Mouse (Mus musculus): ENCODE results near the gene Prkcq. TPM values are rescaled to one million over a fixed set of nuclear protein-coding genes. Genes with fewer than 3 reads are reported as not detected.

Prkcq gene
- polyA plus RNA-seq, 1 experiment = 5.1 TPM

DNA sequence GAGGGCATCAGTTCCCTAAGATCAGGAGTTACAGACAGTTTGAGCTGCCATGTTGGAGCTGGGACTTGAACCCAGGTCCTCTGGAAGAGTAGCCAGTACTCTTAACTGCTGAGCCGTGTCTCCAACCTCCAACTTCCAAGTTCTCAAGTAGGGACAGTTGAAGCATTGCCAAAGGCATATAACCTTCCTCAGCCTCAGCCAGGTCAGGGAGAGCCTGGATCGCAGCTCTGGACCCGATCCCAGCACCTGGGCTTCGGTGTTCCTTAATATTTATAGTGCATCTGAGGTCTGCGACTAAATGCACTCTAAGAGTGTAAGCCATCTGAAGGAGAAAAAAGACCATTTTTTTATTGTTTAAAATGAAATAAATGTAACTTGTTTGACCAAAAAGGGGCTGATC is 12.1 kb downstream of the Prkcq start:
- TF ChIP-seq POLR2A (IDR thresholded peaks at IDR 0.05; ENCODE audit: low read depth, low read length) (no peak), CTCF (conservative IDR thresholded peaks at IDR 0.05; ENCODE audit: insufficient read depth, insufficient read length, low read depth, low read length) (no peak)
- Histone ChIP-seq H3K36me3 (ENCODE audit: control insufficient read depth, insufficient read depth, low read length) (no peaks in the 10 kb centered on the region), H3K27ac (ENCODE audit: insufficient read depth, low read depth, low read length) (no peak overlapping the region), H3K4me3 (ENCODE audit: insufficient read depth, low read depth, low read length) (no peak overlapping the region), H3K4me1 (ENCODE audit: control insufficient read depth, insufficient read depth, low read length) (no peaks in the 10 kb centered on the region), H3K27me3 (replicated peaks; ENCODE audit: control insufficient read depth, insufficient read depth, low read length) (no peaks in the 10 kb centered on the region)
- no peak for DNase-seq
- 64% methylated on average over 5 of the region's 5 CpGs for WGBS

DNA sequence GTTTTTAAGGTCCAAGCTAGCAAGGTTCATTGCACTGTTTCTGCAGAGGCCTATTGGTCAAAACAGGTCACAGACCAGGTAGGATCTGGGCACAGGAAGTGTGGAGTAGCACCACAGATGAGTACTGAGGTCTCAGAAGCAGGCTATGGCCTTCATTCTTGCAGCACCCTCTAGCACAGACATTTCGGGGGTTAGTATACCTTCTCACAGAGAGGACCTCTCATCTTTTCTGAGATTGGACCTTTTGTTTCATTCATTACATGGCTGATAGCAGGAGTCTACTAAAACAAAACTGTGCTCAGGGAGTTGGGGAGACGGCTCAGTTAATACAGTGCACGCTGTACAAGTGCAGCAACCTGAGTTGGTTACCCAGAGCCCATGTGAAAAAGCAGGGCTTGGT is 14.7 kb downstream of the Prkcq start:
- Histone ChIP-seq H3K27me3 (replicated peaks; ENCODE audit: control insufficient read depth, insufficient read depth, low read length) (no peaks in the 10 kb centered on the region), H3K27ac (ENCODE audit: insufficient read depth, low read depth, low read length) (no peak overlapping the region), H3K4me1 (ENCODE audit: control insufficient read depth, insufficient read depth, low read length) (no peaks in the 10 kb centered on the region), H3K4me3 (ENCODE audit: insufficient read depth, low read depth, low read length) (no peak overlapping the region), H3K36me3 (ENCODE audit: control insufficient read depth, insufficient read depth, low read length) (no peaks in the 10 kb centered on the region)
- TF ChIP-seq CTCF (conservative IDR thresholded peaks at IDR 0.05; ENCODE audit: insufficient read depth, insufficient read length, low read depth, low read length) (no peak), POLR2A (IDR thresholded peaks at IDR 0.05; ENCODE audit: low read depth, low read length) (no peak)
- 94% methylated on average over 3 of the region's 3 CpGs for WGBS
- DNase-seq = no peak

DNA sequence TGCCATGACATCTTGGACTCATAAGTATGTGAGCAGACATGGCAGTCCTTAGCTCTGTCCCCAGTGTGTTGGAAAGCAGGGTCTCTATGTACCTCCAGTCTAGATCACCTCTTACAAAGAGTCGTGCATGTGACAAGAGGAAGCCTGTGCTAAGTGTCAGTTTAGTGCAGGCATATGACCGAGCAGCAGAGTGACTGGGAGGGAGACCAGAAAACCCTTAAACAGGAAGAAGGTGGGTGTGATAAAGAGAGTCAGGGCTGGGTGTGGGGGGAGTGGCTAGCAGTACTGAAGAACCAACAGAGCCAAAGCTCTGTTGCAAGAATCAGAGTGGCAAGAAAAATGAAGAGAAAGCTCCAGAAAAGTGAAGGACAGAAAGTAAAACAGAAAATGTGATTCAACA is 15.3 kb downstream of the Prkcq start:
- Histone ChIP-seq H3K4me1 (ENCODE audit: control insufficient read depth, insufficient read depth, low read length) (no peaks in the 10 kb centered on the region; the same call in 1 of the 2 replicates), H3K27ac (ENCODE audit: insufficient read depth, low read depth, low read length) (no peak overlapping the region), H3K36me3 (ENCODE audit: control insufficient read depth, insufficient read depth, low read length) (no peaks in the 10 kb centered on the region), H3K4me3 (ENCODE audit: insufficient read depth, low read depth, low read length) (no peak overlapping the region), H3K27me3 (replicated peaks; ENCODE audit: control insufficient read depth, insufficient read depth, low read length) (no peaks in the 10 kb centered on the region)
- DNase-seq = no peak
- TF ChIP-seq CTCF (conservative IDR thresholded peaks at IDR 0.05; ENCODE audit: insufficient read depth, insufficient read length, low read depth, low read length) = no peak
- no peak for TF ChIP-seq POLR2A (IDR thresholded peaks at IDR 0.05; ENCODE audit: low read depth, low read length)
- 64% methylated on average over 2 of the region's 2 CpGs for WGBS

- no peak overlapping the region for H3K27ac ChIP-seq (ENCODE audit: insufficient read depth, low read depth, low read length)
- no peak for DNase-seq
- WGBS = 63% methylated on average over 1 of the region's 1 CpGs
- no peak for TF ChIP-seq POLR2A (IDR thresholded peaks at IDR 0.05; ENCODE audit: low read depth, low read length)
- no peak for TF ChIP-seq CTCF (conservative IDR thresholded peaks at IDR 0.05; ENCODE audit: insufficient read depth, insufficient read length, low read depth, low read length)
- H3K4me3 ChIP-seq (ENCODE audit: insufficient read depth, low read depth, low read length) = no peak overlapping the region
- no peaks in the 10 kb centered on the region; the same call in 1 of the 2 replicates for H3K4me1 ChIP-seq (ENCODE audit: control insufficient read depth, insufficient read depth, low read length)
- H3K27me3 ChIP-seq (replicated peaks; ENCODE audit: control insufficient read depth, insufficient read depth, low read length) = no peaks in the 10 kb centered on the region
- no peaks in the 10 kb centered on the region for H3K36me3 ChIP-seq (ENCODE audit: control insufficient read depth, insufficient read depth, low read length)
Observed at GRCm38 (mm10) chr2:11188279-11188678, 16.4 kb downstream of the Prkcq start.

DNA sequence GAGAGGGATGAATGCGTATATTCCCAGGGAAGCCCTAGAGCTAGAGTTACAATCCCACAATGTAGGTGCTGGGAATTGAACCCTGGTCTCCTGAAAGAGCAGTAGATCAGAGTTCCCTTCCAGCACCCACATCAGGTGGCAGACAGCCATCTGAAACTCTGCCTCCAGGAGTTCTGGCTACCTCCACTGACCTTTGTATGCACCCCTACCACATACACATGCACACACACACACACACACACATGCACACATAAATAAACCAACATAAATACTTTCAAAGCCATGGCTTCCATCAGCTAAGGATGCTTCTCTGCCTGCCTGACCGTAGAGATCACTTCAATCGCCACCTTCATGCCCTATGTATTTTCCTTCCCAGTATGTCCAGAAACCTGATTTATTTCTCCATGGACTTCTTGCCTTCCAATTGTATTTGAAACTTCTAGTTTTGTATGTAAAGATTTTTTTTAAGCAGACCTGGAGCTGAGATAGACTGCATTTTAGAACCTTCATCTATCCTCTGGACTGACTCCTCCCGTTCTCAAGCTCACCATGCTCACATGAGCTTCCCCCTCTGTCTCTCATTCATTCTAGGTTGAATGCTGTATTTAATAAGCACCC is 17.4 kb downstream of the Prkcq start:
- H3K4me3 ChIP-seq (ENCODE audit: insufficient read depth, low read depth, low read length) = no peak overlapping the region
- no peaks in the 10 kb centered on the region for H3K27me3 ChIP-seq (replicated peaks; ENCODE audit: control insufficient read depth, insufficient read depth, low read length)
- TF ChIP-seq CTCF (conservative IDR thresholded peaks at IDR 0.05; ENCODE audit: insufficient read depth, insufficient read length, low read depth, low read length) = no peak
- no peak for TF ChIP-seq POLR2A (IDR thresholded peaks at IDR 0.05; ENCODE audit: low read depth, low read length)
- H3K27ac ChIP-seq (ENCODE audit: insufficient read depth, low read depth, low read length) = no peak overlapping the region
- 86% methylated on average over 4 of the region's 4 CpGs for WGBS
- H3K4me1 ChIP-seq (ENCODE audit: control insufficient read depth, insufficient read depth, low read length) = no peaks in the 10 kb centered on the region; the same call in 1 of the 2 replicates
- no peak for DNase-seq
- H3K36me3 ChIP-seq (ENCODE audit: control insufficient read depth, insufficient read depth, low read length) = no peaks in the 10 kb centered on the region

GRCm38 (mm10) chr2:11192281-11193098 is 20.6 kb downstream of the Prkcq start:
- peak overlapping the region; percentile 31 for H3K4me3 ChIP-seq (ENCODE audit: insufficient read depth, low read depth, low read length)
- WGBS = 25% methylated on average over 12 of the region's 12 CpGs
- no peaks in the 10 kb centered on the region for H3K36me3 ChIP-seq (ENCODE audit: control insufficient read depth, insufficient read depth, low read length)
- no peak for TF ChIP-seq CTCF (conservative IDR thresholded peaks at IDR 0.05; ENCODE audit: insufficient read depth, insufficient read length, low read depth, low read length)
- TF ChIP-seq POLR2A (IDR thresholded peaks at IDR 0.05; ENCODE audit: low read depth, low read length) = no peak
- H3K27me3 ChIP-seq (replicated peaks; ENCODE audit: control insufficient read depth, insufficient read depth, low read length) = no peaks in the 10 kb centered on the region
- H3K27ac ChIP-seq (ENCODE audit: insufficient read depth, low read depth, low read length) = peak overlapping the region; percentile 94
- DNase-seq = peak; percentile 66
- no peaks in the 10 kb centered on the region; the same call in 1 of the 2 replicates for H3K4me1 ChIP-seq (ENCODE audit: control insufficient read depth, insufficient read depth, low read length)

DNA sequence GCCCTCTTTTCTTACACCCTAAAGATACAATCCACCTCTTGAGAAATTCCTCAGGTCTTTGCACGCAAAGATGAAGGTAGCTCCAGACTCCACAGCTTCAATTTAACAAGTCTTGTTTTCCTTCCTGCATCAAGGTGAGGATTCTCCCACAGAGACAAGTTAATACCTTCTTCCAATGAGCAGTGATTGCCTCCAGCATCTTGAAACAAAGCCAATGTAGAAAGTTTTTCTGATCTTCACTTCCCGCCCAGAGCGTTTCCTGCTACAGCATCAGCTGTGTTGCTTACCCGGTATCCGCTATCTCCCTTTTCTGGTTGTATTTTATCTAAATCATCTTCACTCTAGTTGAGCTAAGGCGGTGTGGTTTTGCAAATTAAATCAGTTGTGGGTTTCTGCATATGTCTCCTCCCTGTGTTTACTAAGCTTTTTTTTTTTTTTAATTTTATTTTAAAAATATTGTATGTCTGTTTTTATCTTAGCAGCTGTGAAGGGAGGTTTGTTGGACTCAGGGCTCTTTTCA is 21.3 kb downstream of the Prkcq start:
- no peaks in the 10 kb centered on the region for H3K27me3 ChIP-seq (replicated peaks; ENCODE audit: control insufficient read depth, insufficient read depth, low read length)
- peak; percentile 29 for DNase-seq
- H3K27ac ChIP-seq (ENCODE audit: insufficient read depth, low read depth, low read length) = peak overlapping the region; percentile 93
- TF ChIP-seq POLR2A (IDR thresholded peaks at IDR 0.05; ENCODE audit: low read depth, low read length) (no peak), CTCF (conservative IDR thresholded peaks at IDR 0.05; ENCODE audit: insufficient read depth, insufficient read length, low read depth, low read length) (no peak)
- no peaks in the 10 kb centered on the region; the same call in 1 of the 2 replicates for H3K4me1 ChIP-seq (ENCODE audit: control insufficient read depth, insufficient read depth, low read length)
- H3K4me3 ChIP-seq (ENCODE audit: insufficient read depth, low read depth, low read length) = peak overlapping the region; percentile 31; the same call in 1 of the 2 replicates
- WGBS = 54% methylated on average over 6 of the region's 6 CpGs
- no peaks in the 10 kb centered on the region for H3K36me3 ChIP-seq (ENCODE audit: control insufficient read depth, insufficient read depth, low read length)

All from kidney, adult 2 months (tissue).